Mouse (Mus musculus): ENCODE data around the gene Zfp467. TPM values are rescaled to one million over a fixed set of nuclear protein-coding genes. Genes with fewer than 3 reads are reported as not detected.

Zfp467 gene
- polyA plus RNA-seq, 1 experiment from 2014 or later = 10.1 TPM

- Histone ChIP-seq H3K9me3 (replicated peaks) (no peaks in the 10 kb centered on the region), H3K36me3 (peaks cover 84% of the 10 kb centered on the region)
- 91% methylated on average over 7 of the region's 7 CpGs for WGBS
Measured at GRCm38 (mm10) chr6:48415636-48416035, 30.0 kb downstream of the Zfp467 start.

GRCm38 (mm10) chr6:48414886-48415285 lies 30.7 kb downstream of the Zfp467 start:
- peaks cover 92% of the 10 kb centered on the region for H3K36me3 ChIP-seq
- WGBS = 87% methylated on average over 1 of the region's 1 CpGs
- H3K27me3 ChIP-seq (ENCODE audit: low read depth, poor library complexity, severe bottlenecking) = no peaks in the 10 kb centered on the region
- no peaks in the 10 kb centered on the region for H3K4me1 ChIP-seq
- H3K9me3 ChIP-seq (replicated peaks) = no peaks in the 10 kb centered on the region
- no peak overlapping the region for H3K27ac ChIP-seq (replicated peaks)
- DNase-seq (ENCODE audit: low spot score) = no peak
- no peak overlapping the region for H3K4me3 ChIP-seq

More at GRCm38 (mm10) chr6:48415636-48416035, 30.0 kb downstream of the Zfp467 start:
- Histone ChIP-seq H3K27ac (replicated peaks) (no peak overlapping the region), H3K27me3 (ENCODE audit: low read depth, poor library complexity, severe bottlenecking) (no peaks in the 10 kb centered on the region), H3K4me3 (no peak overlapping the region), H3K4me1 (peaks cover 3% of the 10 kb centered on the region; the same call in 1 of the 2 replicates)
- no peak for DNase-seq (ENCODE audit: low spot score)

GRCm38 (mm10) chr6:48413081-48413480 lies 32.5 kb downstream of the Zfp467 start:
- no peak for DNase-seq (ENCODE audit: low spot score)
- H3K4me3 ChIP-seq = no peak overlapping the region
- 91% methylated on average over 10 of the region's 10 CpGs for WGBS
- no peak overlapping the region for H3K27ac ChIP-seq (replicated peaks)
- no peaks in the 10 kb centered on the region for H3K4me1 ChIP-seq
- H3K27me3 ChIP-seq (ENCODE audit: low read depth, poor library complexity, severe bottlenecking) = no peaks in the 10 kb centered on the region
- peaks cover 100% of the 10 kb centered on the region for H3K36me3 ChIP-seq
- no peaks in the 10 kb centered on the region for H3K9me3 ChIP-seq (replicated peaks)

- H3K27ac ChIP-seq (replicated peaks) = no peak overlapping the region
- H3K27me3 ChIP-seq (ENCODE audit: low read depth, poor library complexity, severe bottlenecking) = no peaks in the 10 kb centered on the region
- no peaks in the 10 kb centered on the region for H3K9me3 ChIP-seq (replicated peaks)
- H3K36me3 ChIP-seq = peaks cover 100% of the 10 kb centered on the region
- H3K4me3 ChIP-seq = no peak overlapping the region
- 91% methylated on average over 3 of the region's 3 CpGs for WGBS
- H3K4me1 ChIP-seq = no peaks in the 10 kb centered on the region
- no peak for DNase-seq (ENCODE audit: low spot score)
Measured at GRCm38 (mm10) chr6:48412662-48413061, 33.0 kb downstream of the Zfp467 start.

- 93% methylated on average over 4 of the region's 4 CpGs for WGBS
- no peaks in the 10 kb centered on the region for H3K27me3 ChIP-seq (ENCODE audit: low read depth, poor library complexity, severe bottlenecking)
- DNase-seq (ENCODE audit: low spot score) = no peak
- H3K36me3 ChIP-seq = peaks cover 100% of the 10 kb centered on the region
- H3K9me3 ChIP-seq (replicated peaks) = no peaks in the 10 kb centered on the region
- H3K4me3 ChIP-seq = no peak overlapping the region
- H3K4me1 ChIP-seq = no peaks in the 10 kb centered on the region
- H3K27ac ChIP-seq (replicated peaks) = no peak overlapping the region
Measured at GRCm38 (mm10) chr6:48412147-48412546, 33.5 kb downstream of the Zfp467 start.

GRCm38 (mm10) chr6:48411193-48412092 lies 34.2 kb downstream of the Zfp467 start:
- Histone ChIP-seq H3K4me1 (no peaks in the 10 kb centered on the region), H3K9me3 (replicated peaks) (no peaks in the 10 kb centered on the region), H3K4me3 (no peak overlapping the region), H3K36me3 (peaks cover 100% of the 10 kb centered on the region), H3K27me3 (ENCODE audit: low read depth, poor library complexity, severe bottlenecking) (no peaks in the 10 kb centered on the region), H3K27ac (replicated peaks) (no peak overlapping the region)
- no peak for DNase-seq (ENCODE audit: low spot score)
- WGBS = 89% methylated on average over 6 of the region's 6 CpGs

GRCm38 (mm10) chr6:48410551-48410950 lies 35.1 kb downstream of the Zfp467 start:
- H3K4me3 ChIP-seq = no peak overlapping the region
- DNase-seq (ENCODE audit: low spot score) = no peak
- H3K36me3 ChIP-seq = peaks cover 100% of the 10 kb centered on the region
- WGBS = 89% methylated on average over 3 of the region's 3 CpGs
- H3K27ac ChIP-seq (replicated peaks) = no peak overlapping the region
- H3K27me3 ChIP-seq (ENCODE audit: low read depth, poor library complexity, severe bottlenecking) = no peaks in the 10 kb centered on the region
- H3K4me1 ChIP-seq = no peaks in the 10 kb centered on the region
- no peaks in the 10 kb centered on the region for H3K9me3 ChIP-seq (replicated peaks)

- H3K4me3 ChIP-seq = no peak overlapping the region
- no peaks in the 10 kb centered on the region for H3K27me3 ChIP-seq (ENCODE audit: low read depth, poor library complexity, severe bottlenecking)
- no peak overlapping the region for H3K27ac ChIP-seq (replicated peaks)
- H3K4me1 ChIP-seq = no peaks in the 10 kb centered on the region
- WGBS = 93% methylated on average over 4 of the region's 4 CpGs
- H3K36me3 ChIP-seq = peaks cover 100% of the 10 kb centered on the region
- DNase-seq (ENCODE audit: low spot score) = peak; percentile 5
- no peaks in the 10 kb centered on the region for H3K9me3 ChIP-seq (replicated peaks)
Measured at GRCm38 (mm10) chr6:48409726-48410343, 35.8 kb downstream of the Zfp467 start.

- peak; percentile 5 for DNase-seq (ENCODE audit: low spot score)
- Histone ChIP-seq H3K4me1 (no peaks in the 10 kb centered on the region), H3K9me3 (replicated peaks) (no peaks in the 10 kb centered on the region), H3K27ac (replicated peaks) (no peak overlapping the region), H3K36me3 (peaks cover 64% of the 10 kb centered on the region), H3K27me3 (ENCODE audit: low read depth, poor library complexity, severe bottlenecking) (no peaks in the 10 kb centered on the region), H3K4me3 (no peak overlapping the region)
- 94% methylated on average over 5 of the region's 5 CpGs for WGBS
Measured at GRCm38 (mm10) chr6:48404071-48404470, 41.6 kb downstream of the Zfp467 start.

GRCm38 (mm10) chr6:48399906-48400305 lies 45.7 kb downstream of the Zfp467 start:
- no peaks in the 10 kb centered on the region for H3K27me3 ChIP-seq (ENCODE audit: low read depth, poor library complexity, severe bottlenecking)
- H3K4me3 ChIP-seq = no peak overlapping the region
- 94% methylated on average over 5 of the region's 5 CpGs for WGBS
- no peak overlapping the region for H3K27ac ChIP-seq (replicated peaks)
- DNase-seq (ENCODE audit: low spot score) = peak; percentile 2
- H3K4me1 ChIP-seq = peaks cover 24% of the 10 kb centered on the region
- H3K9me3 ChIP-seq (replicated peaks) = no peaks in the 10 kb centered on the region
- H3K36me3 ChIP-seq = peaks cover 23% of the 10 kb centered on the region

GRCm38 (mm10) chr6:48397336-48397735 lies 48.3 kb downstream of the Zfp467 start:
- Histone ChIP-seq H3K9me3 (replicated peaks) (no peaks in the 10 kb centered on the region), H3K27me3 (ENCODE audit: low read depth, poor library complexity, severe bottlenecking) (no peaks in the 10 kb centered on the region), H3K4me3 (no peak overlapping the region), H3K4me1 (peaks cover 26% of the 10 kb centered on the region), H3K27ac (replicated peaks) (no peak overlapping the region), H3K36me3 (no peaks in the 10 kb centered on the region)
- DNase-seq (ENCODE audit: low spot score) = no peak
- WGBS = 65% methylated on average over 4 of the region's 4 CpGs

- 91% methylated on average over 1 of the region's 1 CpGs for WGBS
- Histone ChIP-seq H3K27me3 (ENCODE audit: low read depth, poor library complexity, severe bottlenecking) (no peaks in the 10 kb centered on the region), H3K36me3 (no peaks in the 10 kb centered on the region), H3K4me1 (peaks cover 26% of the 10 kb centered on the region), H3K9me3 (replicated peaks) (no peaks in the 10 kb centered on the region), H3K27ac (replicated peaks) (no peak overlapping the region), H3K4me3 (peak overlapping the region; percentile 88)
- no peak for DNase-seq (ENCODE audit: low spot score)
Measured at GRCm38 (mm10) chr6:48396686-48397085, 48.9 kb downstream of the Zfp467 start.

- no peak for DNase-seq (ENCODE audit: low spot score)
- Histone ChIP-seq H3K36me3 (no peaks in the 10 kb centered on the region), H3K9me3 (replicated peaks) (no peaks in the 10 kb centered on the region), H3K27me3 (ENCODE audit: low read depth, poor library complexity, severe bottlenecking) (no peaks in the 10 kb centered on the region), H3K4me1 (peaks cover 26% of the 10 kb centered on the region), H3K4me3 (peak overlapping the region; percentile 88), H3K27ac (replicated peaks) (peak overlapping the region; percentile 93)
- 39% methylated on average over 15 of the region's 15 CpGs for WGBS
Measured at GRCm38 (mm10) chr6:48396008-48396595, 49.5 kb downstream of the Zfp467 start.
